Mouse (Mus musculus): ENCODE results near the gene Dpagt1.

Gene Dpagt1

GRCm38 (mm10) chr9:44379054-44379834, 53.4 kb downstream of the Dpagt1 start, which contains the start of gene Hyou1:
Gene Hyou1, plus strand, starts transcription at chr9:44379490.
- DNase-seq (ENCODE audit: low spot score) = peak; percentile 99

GRCm38 (mm10) chr9:44379862-44380261, 54.0 kb downstream of the Dpagt1 start:
- no peak for DNase-seq (ENCODE audit: low spot score)
